Mouse (Mus musculus) heart, postnatal 0 days (tissue): ENCODE results near the gene Tmem143.

Experiments used
- CTCF ChIP-seq: IDR thresholded peaks from 2 replicates; pipeline ENCODE4 v1.5.1; 2016; ENCODE audit warnings: antibody characterized with exemption, control low read depth, low read depth
- EP300 ChIP-seq: IDR thresholded peaks from 2 replicates; pipeline ENCODE4 v1.6.1; 2016; ENCODE audit warnings: antibody characterized with exemption, low read depth

DNA sequence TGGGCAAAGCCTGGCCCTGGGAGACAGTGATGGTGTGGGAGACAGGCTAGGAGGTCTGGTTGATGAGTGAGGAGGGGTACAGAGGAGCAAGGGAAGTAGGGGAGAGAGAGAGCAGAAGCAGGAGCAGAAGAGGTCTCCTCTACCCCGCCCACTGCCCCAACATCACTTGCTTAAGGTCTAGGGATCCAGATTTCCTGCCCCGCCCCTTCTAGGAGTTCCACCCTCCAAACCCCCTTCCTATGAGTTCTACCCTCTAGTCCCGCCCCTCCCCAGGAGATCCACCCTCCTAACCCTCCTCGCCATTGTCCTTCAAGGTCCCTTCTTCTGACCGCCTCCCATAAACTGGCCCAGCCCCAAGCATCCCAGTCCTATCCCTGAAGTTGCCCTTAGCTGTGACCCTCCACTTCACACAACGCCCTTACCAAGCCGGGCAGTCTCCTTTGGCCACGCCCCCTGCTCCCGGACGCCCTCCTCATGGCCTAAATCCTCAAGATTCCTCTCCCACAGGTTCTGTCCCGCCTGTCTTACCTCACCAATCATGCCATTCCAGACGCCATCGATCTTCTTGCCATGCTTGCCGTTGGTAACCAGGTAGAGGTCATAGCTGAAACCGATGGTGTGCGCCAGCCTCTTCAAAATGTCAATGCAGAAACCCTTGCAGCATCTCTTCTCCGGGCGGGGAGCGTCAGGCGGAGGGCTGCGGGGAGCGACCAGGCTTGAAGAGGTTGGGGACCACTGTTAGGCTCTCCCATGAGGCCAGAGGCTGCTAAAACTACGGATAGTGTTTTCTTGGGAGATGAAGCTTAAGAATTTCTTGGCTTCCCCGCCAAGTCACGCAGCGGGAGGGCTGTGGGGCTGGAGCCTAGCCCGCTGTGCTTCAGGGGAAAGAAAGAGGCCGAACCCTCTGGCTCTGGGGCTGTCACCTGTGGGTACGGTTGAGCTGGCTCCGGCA is 39.5 kb upstream of the Tmem143 start:
- no peak for TF ChIP-seq EP300
- no peak for TF ChIP-seq CTCF
